Mouse (Mus musculus): ENCODE data around the gene Fam207a.

GRCm38 (mm10) chr10:77472188-77472587 is 43.4 kb downstream of the Fam207a start:
- TF ChIP-seq CTCF (IDR thresholded peaks at IDR 0.05; ENCODE audit: borderline replicate concordance, insufficient read depth, low read depth, low read length), result no peak
- TF ChIP-seq POLR2A (IDR thresholded peaks at IDR 0.05; ENCODE audit: borderline replicate concordance, insufficient read depth, low read length), result no peak

All from cerebellum, adult 2 months (tissue).